Comparison of ENCODE assay signal across 9 mouse cellular contexts in the genomic region with DNA sequence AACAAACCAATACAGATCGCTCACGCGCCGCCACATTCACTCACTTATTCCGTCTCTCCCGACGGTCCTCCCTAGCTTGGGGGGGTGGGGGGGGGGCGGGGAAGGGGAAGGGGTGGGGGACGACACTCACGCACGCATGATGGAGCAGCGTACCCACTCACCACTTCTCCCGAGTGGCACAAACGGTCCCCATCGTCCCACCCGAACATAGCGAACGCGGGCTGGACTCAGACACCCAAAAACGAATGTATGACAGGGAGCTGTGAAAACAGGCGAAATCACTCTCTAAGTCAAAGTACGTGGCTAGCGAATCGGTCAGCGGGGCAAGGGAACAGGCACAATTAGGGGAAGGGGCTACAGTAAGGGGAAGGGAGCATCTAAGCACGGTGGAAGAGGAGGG. TPM values are rescaled to one million over a fixed set of nuclear protein-coding genes. Genes with fewer than 3 reads are reported as not detected.
DNase-seq lines count a peak whose midpoint lies in the region; ATAC-seq and TF ChIP-seq lines count a peak whose summit lies in the region.
"Had no signal": no experiment of that assay in that cellular context is flagged by ENCODE, and none has a peak within 500 bp of the region (broad histone marks: within the 10 kb centered on the region; RNA-seq: fewer than 3 reads in every experiment).

No protein-coding gene starts in this region.

- H3K4me2 ChIP-seq in intestine, embryonic 15.5 days (replicated peaks) = no peak overlapping the region

- no peak overlapping the region for H3K9ac ChIP-seq in intestine, embryonic 15.5 days

- intact Hi-C loops in heart, postnatal 14 days (cut with DNase I) = loop anchor here (5.0 kb wide), 1 partner anchor 69 kb away; no protein-coding TSS in a partner anchor

- no peaks in the 10 kb centered on the region for H3K4me1 ChIP-seq in cerebellum, adult 2 months (ENCODE audit: control insufficient read depth, insufficient read depth, low read length)
- H3K4me1 ChIP-seq in spleen, adult 2 months (ENCODE audit: control insufficient read depth, insufficient read depth, insufficient read length) = no peaks in the 10 kb centered on the region
- H3K4me1 ChIP-seq in intestine, embryonic 15.5 days (replicated peaks) = no peaks in the 10 kb centered on the region

- no peaks in the 10 kb centered on the region for H3K27me3 ChIP-seq in cerebellum, adult 2 months (ENCODE audit: control insufficient read depth, insufficient read depth, low read length)
- H3K27me3 ChIP-seq in spleen, adult 2 months (ENCODE audit: control insufficient read depth, insufficient read depth, low read length) = no peaks in the 10 kb centered on the region
- no peaks in the 10 kb centered on the region for H3K27me3 ChIP-seq in intestine, embryonic 15.5 days (replicated peaks)

- H3K4me3 ChIP-seq in cerebellum, adult 2 months (replicated peaks; ENCODE audit: insufficient read depth, low read depth, low read length) = peak overlapping the region; percentile 50
- H3K4me3 ChIP-seq in spleen, adult 2 months (ENCODE audit: extremely low read depth, insufficient read depth, insufficient read length) = no peak overlapping the region
- H3K4me3 ChIP-seq in intestine, embryonic 15.5 days (replicated peaks) = no peak overlapping the region

- no peak overlapping the region for H3K27ac ChIP-seq in cerebellum, adult 2 months (ENCODE audit: insufficient read depth, low read length)
- no peak overlapping the region for H3K27ac ChIP-seq in spleen, adult 2 months (ENCODE audit: insufficient read depth, low read length)
- H3K27ac ChIP-seq in intestine, embryonic 15.5 days = no peak overlapping the region

- H3K36me3 ChIP-seq in spleen, adult 2 months (ENCODE audit: control insufficient read depth, insufficient read depth, low read length) = no peaks in the 10 kb centered on the region
- no peaks in the 10 kb centered on the region for H3K36me3 ChIP-seq in intestine, embryonic 15.5 days

- 4% methylated on average over 26 of the region's 26 CpGs for WGBS in cerebellum, adult 2 months
- WGBS in spleen, adult 2 months = 4% methylated on average over 26 of the region's 26 CpGs
- 2% methylated on average over 25 of the region's 26 CpGs for WGBS in intestine, embryonic 15.5 days

- no peaks in the 10 kb centered on the region for H3K9me3 ChIP-seq in intestine, embryonic 15.5 days

- DNase-seq in cerebellum, adult 2 months = peak; percentile 18 to 40
- peak; percentile 41 to 46 for DNase-seq in layer of hippocampus, postnatal 10 days (ENCODE audit: low spot score in 2 of 2)
- no peak for DNase-seq in layer of hippocampus, adult 9-10 months (ENCODE audit: low spot score)
- peak; percentile 19 for DNase-seq in MEL-GATA-1-ER (ENCODE audit: extremely low read depth, low read depth)
- peak; percentile 18 to 33 for DNase-seq in heart, postnatal 14 days
- DNase-seq in spleen, adult 2 months (ENCODE audit: low read depth in 1 of 2, low spot score in 2 of 2) = peak; percentile 27 to 31

- TF ChIP-seq CTCF in cerebellum, adult 2 months (IDR thresholded peaks at IDR 0.05; ENCODE audit: borderline replicate concordance, insufficient read depth, low read depth, low read length) = no peak
- no peak for TF ChIP-seq CTCF in spleen, adult 2 months (IDR thresholded peaks at IDR 0.05; ENCODE audit: extremely low read depth, insufficient read depth, insufficient read length, insufficient replicate concordance)

- no peak for ATAC-seq in cerebellum, adult (ENCODE audit: insufficient number of reproducible peaks, low FRiP score, low TSS enrichment)
- ATAC-seq in intestine, embryonic 15.5 days = no peak

- no peak for TF ChIP-seq POLR2A in cerebellum, adult 2 months (IDR thresholded peaks at IDR 0.05; ENCODE audit: borderline replicate concordance, insufficient read depth, low read length)
- no peak for TF ChIP-seq POLR2A in spleen, adult 2 months (IDR thresholded peaks at IDR 0.05; ENCODE audit: low read depth, low read length)

RNA-seq across cellular contexts. Expression of a gene that starts 30.2 kb away (rescaled TPM):
- polyA plus RNA-seq in cerebellum, adult 2 months (2012; rRNA removed) = not detected in 2 replicates
- total RNA-seq in layer of hippocampus, postnatal 10 days (2021) = not detected
- not detected for total RNA-seq in heart, postnatal 14 days (2021)
- not detected in 2 replicates for polyA plus RNA-seq in spleen, adult 2 months (2012; rRNA removed)
- not detected in 2 replicates for polyA plus RNA-seq in intestine, embryonic 15.5 days (2015; fragmentation: Nextera tagmentation; extraction: Ambion mirVana)
- total RNA-seq: ES-E14 had no signal

RNA-seq across cellular contexts. Expression of a gene that starts 38.4 kb away (rescaled TPM):
- polyA plus RNA-seq in cerebellum, adult 2 months (2012; rRNA removed) = 94.3 and 103 TPM in 2 replicates
- total RNA-seq in layer of hippocampus, postnatal 10 days (2021) = 10 to 100 TPM; 35.6 to 47.9 TPM
- 1 to 10 TPM; 9.4 to 9.8 TPM for total RNA-seq in heart, postnatal 14 days (2021)
- 419 and 523 TPM in 2 replicates for polyA plus RNA-seq in spleen, adult 2 months (2012; rRNA removed)
- 33.9 and 40.7 TPM in 2 replicates for polyA plus RNA-seq in intestine, embryonic 15.5 days (2015; fragmentation: Nextera tagmentation; extraction: Ambion mirVana)
